Mouse (Mus musculus) left cerebral cortex, postnatal 36 days (tissue): ENCODE measurements at regions not wholly inside any gene's neighbourhood (a gene's known extent, or its start where the extent isn't known, plus 50 kb on each side); places are given as distances from the start of the nearest gene placed in this dataset.

Source experiments
- DNase-seq, 2 experiments: peaks; one replicate each; pipeline ENCODE4 v3.0.0; 2021 to 2022; ENCODE audit warnings: low spot score in 2 of 2, mixed read lengths in 1 of 2
- intact Hi-C: fragments of 180-260 bp; cut with DNase I; formaldehyde crosslinking; loops from one replicate; pipeline ENCODE4 v1.15.1; 2025

DNA sequence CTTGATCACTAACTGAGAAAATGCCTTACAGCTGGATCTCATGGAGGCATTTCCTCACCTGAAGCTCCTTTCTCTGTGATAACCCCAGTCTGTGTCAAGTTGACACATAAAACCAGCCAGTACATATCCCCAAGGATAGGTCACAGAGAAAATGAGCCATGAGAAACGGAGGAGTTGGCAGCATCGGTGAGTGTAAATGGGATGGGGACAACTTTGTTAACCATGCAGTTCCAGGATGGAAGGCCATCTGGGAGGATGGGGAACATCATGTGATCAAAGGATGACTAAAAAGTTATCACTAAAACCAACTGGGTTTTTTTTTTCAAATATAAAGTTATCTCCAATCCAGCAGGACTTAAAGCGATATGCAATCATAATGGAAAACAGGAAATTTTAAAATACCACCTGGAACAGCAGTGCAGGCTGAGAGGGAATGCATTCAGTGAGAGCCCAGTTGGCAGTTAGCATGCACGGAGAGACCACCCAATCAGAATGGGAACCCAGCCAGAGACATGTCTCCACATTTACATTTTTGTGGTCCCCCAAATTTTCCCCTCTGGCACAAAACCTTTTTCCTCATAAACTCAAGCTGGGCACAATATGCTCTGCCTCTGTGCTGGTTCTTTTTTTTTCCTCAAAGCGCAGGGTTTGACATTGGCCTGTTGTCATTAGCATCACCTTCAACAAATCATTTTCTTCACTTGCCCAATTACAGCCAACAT is 475.7 kb downstream of the Rapgef2 start:
- intact Hi-C loops = no loop called here
- DNase-seq = no peak

DNA sequence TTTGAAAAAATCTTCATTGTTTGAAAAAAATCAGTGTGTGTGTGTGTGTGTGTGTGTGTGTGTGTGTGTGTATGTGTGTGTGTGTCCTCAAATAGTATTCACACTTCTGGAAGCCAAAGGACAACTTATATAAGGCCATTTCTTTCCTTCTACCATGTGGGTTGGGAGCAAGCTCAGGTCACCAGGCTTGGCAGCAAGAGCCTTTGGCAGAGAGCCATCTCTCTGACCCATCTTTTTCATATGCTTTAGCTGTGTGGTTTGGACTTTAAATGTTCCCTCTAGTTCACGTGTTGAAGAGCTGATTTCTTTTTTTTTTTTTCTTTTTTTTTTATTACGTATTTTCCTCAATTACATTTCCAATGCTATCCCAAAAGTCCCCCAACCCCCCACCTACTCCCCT is 483.1 kb downstream of the Rapgef2 start:
- intact Hi-C loops = no loop called here
- DNase-seq = no peak

- no peak for DNase-seq
- intact Hi-C loops = no loop called here
These were observed 490.3 kb downstream of the Rapgef2 start for GRCm38 (mm10) chr3:78795951-78796455.

- intact Hi-C loops = no loop called here
These were observed 493.8 kb downstream of the Rapgef2 start for GRCm38 (mm10) chr3:78792440-78793057.

DNA sequence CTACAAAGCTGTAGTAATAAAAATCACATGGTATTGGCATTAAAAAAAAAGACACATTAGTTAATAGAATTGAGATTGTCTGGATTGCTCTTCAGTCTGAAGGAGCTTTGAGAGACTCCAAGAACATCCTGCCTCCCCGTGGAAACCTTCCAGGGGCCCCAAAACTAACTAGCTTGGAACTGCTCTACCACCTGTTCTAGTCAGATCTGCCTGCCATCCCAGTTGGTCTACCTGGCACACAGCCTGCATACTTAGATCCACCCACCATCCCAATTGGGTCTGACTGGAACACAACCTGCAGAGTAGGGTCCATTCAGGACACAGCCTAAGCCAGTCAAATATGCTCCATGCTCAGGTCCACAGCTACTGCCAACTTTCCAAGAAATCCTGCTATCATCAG is 503.6 kb downstream of the Rapgef2 start:
- no peak for DNase-seq
- intact Hi-C loops = no loop called here

More at GRCm38 (mm10) chr3:78792440-78793057, 493.8 kb downstream of the Rapgef2 start:
- no peak for DNase-seq

GRCm38 (mm10) chr3:78755686-78756476 is 530.4 kb downstream of the Rapgef2 start:
- intact Hi-C loops = no loop called here
- no peak for DNase-seq

DNA sequence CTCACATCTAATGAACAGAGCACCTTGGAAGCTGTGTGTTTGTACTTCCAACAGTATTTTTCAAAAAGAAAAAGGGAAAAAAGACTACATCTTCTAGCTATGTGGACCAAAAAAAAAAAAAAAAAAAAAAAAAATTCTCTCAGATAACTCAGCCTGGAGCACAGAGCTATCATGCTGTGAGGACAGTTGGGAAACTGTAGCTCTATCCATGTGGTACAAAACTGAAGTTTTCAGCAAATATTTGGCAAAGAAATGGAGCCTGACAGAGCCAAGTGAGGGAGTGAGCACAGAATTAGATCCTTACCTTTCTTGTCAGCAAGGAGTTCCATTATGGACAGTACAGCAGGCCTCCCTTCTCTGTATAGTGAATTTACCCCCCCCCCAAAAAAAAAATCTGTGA is 550.2 kb downstream of the Rapgef2 start:
- no peak for DNase-seq
- intact Hi-C loops = no loop called here

DNA sequence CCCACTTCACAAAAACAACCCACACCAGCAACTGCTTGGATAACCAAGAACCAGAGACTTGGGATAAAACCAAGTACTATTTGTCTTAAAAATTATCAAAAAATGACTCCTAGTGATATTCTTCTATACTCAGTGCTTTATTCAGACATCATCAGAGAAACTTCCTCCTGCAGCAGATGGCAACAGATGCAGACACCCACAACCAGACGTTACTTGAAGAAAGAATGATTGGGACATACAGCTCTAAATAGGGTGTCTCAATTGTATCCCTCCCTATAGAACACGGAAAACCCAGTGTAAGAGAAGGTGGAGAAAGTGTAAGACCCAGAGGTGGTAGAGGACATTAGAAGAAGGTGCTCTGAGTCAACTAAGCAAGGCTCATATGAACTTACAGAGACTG is 569.6 kb downstream of the Rapgef2 start:
- intact Hi-C loops = no loop called here
- DNase-seq = peak in 1 of 2 experiments; percentile 5

DNA sequence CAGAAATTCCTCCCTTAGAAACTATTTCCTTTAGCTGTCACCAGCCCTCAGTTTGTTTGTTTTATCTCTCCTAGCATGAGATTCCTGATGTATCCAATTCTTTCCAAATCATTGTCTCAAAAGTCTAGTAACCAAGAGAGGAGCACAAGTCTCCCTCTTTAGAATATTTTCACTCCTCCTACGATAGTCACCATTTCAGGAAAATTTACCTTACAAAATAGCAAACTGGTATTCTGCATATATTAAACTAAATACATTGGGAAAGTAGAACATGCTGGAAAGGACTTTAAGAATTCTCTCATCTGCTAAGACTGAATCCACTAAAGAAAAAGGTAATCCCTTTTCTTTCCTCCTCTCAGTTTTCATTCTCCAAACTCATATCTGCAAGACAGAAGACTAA is 578.6 kb downstream of the Rapgef2 start:
- intact Hi-C loops = no loop called here

GRCm38 (mm10) chr3:78698936-78699335 is 587.4 kb downstream of the Rapgef2 start:
- peak; percentile 6 to 23 for DNase-seq
- intact Hi-C loops = no loop called here

More for the DNA sequence above, 578.6 kb downstream of the Rapgef2 start:
- no peak for DNase-seq

DNA sequence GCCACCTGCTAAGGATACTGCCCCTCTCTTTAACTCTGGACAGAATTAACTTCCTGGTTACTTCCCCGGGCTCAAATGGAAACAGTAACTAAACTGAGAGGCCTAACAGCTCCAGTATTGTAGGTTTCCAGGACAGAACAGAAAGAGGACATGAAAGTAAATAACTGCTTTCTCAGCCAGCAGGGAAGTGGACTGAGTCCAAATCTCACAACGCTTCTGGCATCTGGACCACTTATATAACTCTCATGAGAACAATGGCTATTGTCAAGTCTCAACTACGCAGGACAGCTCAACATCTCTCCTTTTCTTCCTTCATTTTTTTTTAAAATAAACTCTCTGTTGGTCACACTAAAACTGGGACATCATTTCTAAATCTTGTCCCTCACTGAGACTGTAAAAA is 594.8 kb downstream of the Rapgef2 start:
- intact Hi-C loops = no loop called here
- peak; percentile 15 to 27 for DNase-seq

GRCm38 (mm10) chr3:78677656-78678055 is 608.7 kb downstream of the Rapgef2 start:
- intact Hi-C loops = no loop called here
- no peak for DNase-seq

GRCm38 (mm10) chr3:78676806-78677205 is 609.5 kb downstream of the Rapgef2 start:
- intact Hi-C loops = no loop called here
- no peak for DNase-seq

DNA sequence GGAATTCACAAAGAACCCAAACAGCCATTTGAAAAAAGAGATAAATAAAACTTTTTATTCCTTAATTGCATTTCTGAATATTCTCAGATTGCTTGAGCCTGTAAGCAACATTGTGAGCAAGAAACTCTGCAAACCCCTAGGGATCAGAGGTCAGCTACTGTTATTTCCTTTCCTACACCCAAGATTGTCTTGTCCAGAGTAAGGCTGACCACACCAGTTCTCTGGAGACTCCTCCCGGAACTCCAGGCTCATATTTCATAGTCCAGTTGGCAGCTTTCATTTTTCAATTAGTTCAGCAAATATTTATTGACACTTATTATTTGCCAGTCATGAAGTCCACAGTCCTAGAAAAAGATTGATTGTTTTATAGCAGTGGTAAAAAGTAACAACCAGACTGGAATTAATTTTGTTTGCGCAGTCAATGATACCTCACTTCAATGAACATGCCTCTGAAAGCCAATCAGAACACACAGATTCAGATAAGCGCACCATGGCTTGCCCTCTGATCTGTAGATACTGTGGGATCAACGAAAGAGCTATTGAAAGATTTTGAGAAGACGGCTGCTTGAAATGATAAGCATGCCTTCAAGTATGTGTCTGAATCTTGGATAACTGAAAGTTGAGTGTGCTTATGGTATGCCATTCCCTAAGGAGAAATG is 611.7 kb downstream of the Rapgef2 start:
- no peak for DNase-seq
- intact Hi-C loops = no loop called here

DNA sequence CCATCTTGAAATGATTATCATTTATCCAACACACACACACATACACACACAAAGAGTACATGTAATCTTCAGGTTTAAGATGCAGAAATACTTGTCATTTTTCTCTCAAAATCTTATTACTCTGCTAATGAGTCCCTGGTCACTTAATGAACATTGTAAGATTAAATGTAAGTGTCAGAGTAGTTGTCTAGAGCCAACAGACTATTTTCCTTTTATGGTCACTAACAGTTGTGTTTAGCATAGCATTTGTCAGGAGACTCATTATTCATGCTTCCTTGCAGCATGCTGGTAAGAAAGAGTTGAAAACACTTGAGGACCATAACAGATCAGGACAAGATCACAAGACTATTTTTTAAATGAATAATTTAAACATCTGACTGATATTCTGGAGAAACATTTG is 618.3 kb downstream of the Rapgef2 start:
- no peak for DNase-seq
- intact Hi-C loops = no loop called here

- intact Hi-C loops = no loop called here
- DNase-seq = no peak
These were observed 618.8 kb downstream of the Rapgef2 start for GRCm38 (mm10) chr3:78667374-78668023.

GRCm38 (mm10) chr3:78648115-78648514 is 638.2 kb downstream of the Rapgef2 start:
- intact Hi-C loops = no loop called here
- DNase-seq = no peak

- intact Hi-C loops = no loop called here
- DNase-seq = no peak
These were observed 650.9 kb downstream of the Rapgef2 start for GRCm38 (mm10) chr3:78635386-78635785.

- intact Hi-C loops = no loop called here
These were observed 667.4 kb downstream of the Rapgef2 start for GRCm38 (mm10) chr3:78618900-78619299.

More at GRCm38 (mm10) chr3:78618900-78619299, 667.4 kb downstream of the Rapgef2 start:
- peak; percentile 18 to 29 for DNase-seq
